Mouse (Mus musculus) bone marrow macrophage, adult 2 months (primary cell): ENCODE results near the gene Cs.

Experiments used
- CTCF ChIP-seq: IDR thresholded peaks from 2 replicates; pipeline ENCODE4 v1.5.1; 2012; ENCODE audit warnings: low read depth, mild to moderate bottlenecking, low read length, moderate library complexity
- POLR2A ChIP-seq: IDR thresholded peaks from 2 replicates; pipeline ENCODE4 v1.6.1; 2012; ENCODE audit warnings: mild to moderate bottlenecking, low read depth, low read length, borderline replicate concordance

DNA sequence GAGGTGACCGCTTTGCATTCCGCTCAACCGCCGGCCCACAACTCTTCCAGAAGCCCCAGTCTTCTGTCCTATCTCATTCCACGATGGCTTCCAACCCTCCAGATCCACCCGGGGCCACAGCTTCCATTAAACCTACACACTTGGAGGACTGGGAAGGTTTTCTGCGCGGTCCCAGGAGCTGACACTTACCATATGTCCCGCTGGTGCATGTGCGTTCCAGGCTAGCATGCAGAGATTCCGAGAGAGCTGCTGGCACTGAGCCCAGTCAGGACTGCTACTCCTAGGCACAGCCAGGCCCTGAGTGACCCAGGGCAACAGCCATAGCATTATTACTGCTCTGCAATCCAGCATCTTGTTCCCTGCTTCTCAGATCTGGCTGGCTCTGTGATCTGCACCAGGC is 39.9 kb upstream of the Cs start:
- TF ChIP-seq POLR2A (no peak), CTCF (no peak)
